Mouse (Mus musculus) urinary bladder, postnatal 4 days (tissue): ENCODE data around the gene Csnk1g1.

Experiments
- DNase-seq, 2 experiments: peaks; one replicate each; pipeline ENCODE4 v3.0.0; 2021 to 2022; ENCODE audit warnings: low spot score in 2 of 2

Csnk1g1 gene

DNA sequence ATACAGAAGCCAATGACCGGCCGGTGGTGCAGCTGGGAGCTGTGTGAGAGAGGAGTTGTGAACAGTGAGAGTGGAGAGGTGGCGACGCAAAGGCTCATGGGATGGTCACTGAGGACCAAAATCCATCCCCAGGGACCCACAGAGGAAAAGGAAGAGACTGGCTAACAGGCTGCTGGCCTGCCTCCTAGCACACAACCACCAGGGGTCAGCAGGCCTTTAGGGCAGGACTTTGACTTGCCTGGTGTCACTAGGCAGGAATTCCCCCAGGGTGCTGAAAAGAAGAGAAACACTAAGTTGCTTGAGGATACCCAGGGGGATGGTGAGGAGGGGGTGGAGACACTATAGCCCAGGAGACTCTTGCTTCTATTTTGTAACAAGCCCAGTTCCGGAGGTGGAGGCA lies 158.8 kb downstream of the Csnk1g1 start:
- no peak for DNase-seq

DNA sequence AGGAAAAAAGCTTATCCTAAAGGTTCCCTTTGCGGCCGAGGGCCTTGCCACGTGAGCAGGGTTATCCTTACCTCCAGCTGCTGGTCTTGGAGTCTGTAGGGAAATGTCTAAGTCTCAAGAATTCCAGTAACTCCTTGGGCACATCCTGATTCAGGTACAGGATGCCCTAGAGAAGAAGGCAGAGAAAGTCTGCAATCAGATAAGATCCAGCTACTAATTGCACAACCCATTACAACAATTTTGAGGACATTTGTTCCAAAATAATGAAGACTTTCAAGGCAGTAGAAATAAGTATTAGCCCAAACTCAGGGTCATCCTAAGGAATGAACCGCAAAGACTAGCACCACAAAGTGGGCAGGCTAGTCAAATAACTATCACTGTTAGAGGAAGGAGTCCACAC lies 159.3 kb downstream of the Csnk1g1 start:
- DNase-seq: no peak

GRCm38 (mm10) chr9:66068971-66069391 lies 160.3 kb downstream of the Csnk1g1 start:
- no peak for DNase-seq

- peak; percentile 72 to 80 for DNase-seq
These were observed 160.9 kb downstream of the Csnk1g1 start, which contains the start of gene Snx22 for GRCm38 (mm10) chr9:66069583-66069982. Gene Snx22 (minus strand): TSS chr9:66069719.

- DNase-seq: no peak
These were observed 161.4 kb downstream of the Csnk1g1 start for GRCm38 (mm10) chr9:66070151-66070550.

DNA sequence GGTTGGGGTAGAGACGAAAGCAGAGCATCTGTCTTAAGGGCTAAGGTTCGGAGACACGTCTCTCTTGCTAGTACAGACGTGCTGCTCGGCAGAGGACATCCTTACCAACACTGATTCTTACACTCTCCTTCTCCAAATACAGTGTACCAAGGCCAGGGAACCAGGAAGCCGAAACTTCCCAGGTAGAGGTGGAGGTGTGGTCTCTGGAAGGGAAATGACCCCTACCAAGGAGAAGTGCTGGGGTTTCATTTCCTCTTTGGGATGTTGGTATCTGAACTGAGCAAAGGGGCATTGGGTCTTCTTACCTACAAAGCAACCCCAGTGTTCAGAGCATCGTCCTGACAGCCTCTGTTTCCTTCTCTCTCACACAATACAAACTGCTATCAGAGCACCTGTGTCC lies 164.0 kb downstream of the Csnk1g1 start:
- DNase-seq: no peak

- DNase-seq: no peak
These were observed 169.3 kb downstream of the Csnk1g1 start for GRCm38 (mm10) chr9:66078072-66078471.

- DNase-seq: no peak
These were observed 169.8 kb downstream of the Csnk1g1 start for GRCm38 (mm10) chr9:66078493-66078892.

DNA sequence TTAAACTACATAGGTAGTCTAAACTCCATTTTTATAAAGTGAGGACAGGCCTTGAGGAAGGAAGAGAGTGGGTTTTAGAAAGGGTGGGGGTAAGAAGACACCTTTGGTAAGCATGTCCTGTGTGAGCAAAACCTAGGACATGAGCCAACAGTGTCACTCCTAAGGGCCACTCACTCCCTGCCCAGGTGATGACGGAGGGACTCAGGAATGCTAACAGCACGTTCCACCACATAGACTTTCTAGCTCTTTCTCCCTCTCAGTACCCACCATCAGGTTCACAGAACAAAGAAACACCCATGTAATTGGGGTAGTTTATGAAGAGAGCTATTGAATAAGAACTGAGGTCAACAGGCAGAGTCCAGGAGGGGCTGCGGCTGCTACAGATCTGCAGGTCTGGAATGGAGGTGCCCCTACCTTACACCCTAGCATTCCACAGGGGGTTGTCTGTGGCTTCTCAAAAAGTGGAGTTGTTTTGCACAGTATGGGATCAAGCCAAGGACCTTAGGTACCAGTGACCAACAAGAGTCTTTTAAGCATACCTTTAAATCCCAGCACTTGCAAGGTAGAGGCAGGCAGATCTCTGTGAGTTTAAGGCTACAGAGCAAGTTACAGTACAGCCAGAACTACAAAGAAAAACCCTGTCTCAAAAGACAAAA lies 172.2 kb downstream of the Csnk1g1 start:
- no peak for DNase-seq

GRCm38 (mm10) chr9:66081999-66082398 lies 173.3 kb downstream of the Csnk1g1 start:
- DNase-seq: no peak

DNA sequence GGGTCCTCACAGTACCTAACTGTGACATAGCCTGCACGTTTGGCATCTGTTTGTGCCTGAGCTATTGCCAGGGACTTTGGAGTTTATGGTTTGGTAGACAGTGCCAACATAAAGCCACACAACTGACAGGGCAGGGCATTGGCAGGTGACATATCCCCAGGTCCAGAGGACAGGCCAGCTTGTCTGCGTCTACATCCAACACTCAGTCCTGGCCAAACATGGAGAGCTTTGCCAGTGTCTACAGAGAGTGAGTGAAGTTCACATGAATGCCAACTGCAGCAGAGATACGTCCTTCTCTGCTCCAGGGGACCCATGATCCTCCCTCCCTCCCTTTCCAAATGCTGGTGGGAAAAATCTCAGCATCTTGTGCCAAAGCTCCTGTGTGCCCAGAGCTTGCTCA lies 175.4 kb downstream of the Csnk1g1 start:
- no peak for DNase-seq

DNA sequence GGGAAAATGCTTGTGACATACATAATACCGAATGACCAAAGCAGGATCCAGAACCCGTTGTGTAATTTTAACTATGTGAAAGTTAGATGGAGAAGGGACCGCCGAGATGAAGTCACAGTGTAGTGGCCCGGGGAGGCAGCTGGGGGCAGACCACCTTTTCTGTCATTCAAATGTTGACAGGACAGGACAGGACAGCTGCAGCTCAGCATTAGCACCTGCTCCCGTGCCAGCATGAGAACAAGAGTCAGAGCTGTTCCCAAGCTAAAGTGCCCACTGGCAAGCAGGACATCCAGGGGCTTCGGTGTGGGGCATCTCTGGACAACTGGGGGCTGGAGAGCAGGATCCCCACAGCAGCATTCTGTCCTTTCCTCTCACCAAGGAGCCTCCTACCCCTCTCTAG lies 178.3 kb downstream of the Csnk1g1 start:
- DNase-seq: no peak

DNA sequence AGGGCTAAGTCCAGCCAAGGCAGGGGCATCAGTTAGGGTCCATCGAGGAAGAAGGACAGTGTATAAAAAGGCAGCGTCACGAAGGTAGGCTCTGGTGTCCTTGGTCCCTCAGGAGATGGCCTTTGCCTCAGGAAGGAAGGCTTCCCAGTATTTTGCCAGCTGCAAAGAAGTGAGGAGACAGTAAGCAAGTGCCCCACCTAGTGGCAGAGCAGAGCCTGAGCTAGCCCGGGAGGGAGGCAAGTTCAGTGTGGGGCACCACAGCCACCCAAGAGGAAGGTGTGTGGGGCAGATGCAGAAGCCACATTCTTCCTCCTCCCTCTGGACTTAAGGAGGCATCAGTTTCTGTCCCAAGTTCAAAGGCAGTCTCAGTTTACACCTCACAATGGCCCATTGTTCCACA lies 179.7 kb downstream of the Csnk1g1 start:
- no peak for DNase-seq

GRCm38 (mm10) chr9:66090593-66091244 lies 182.0 kb downstream of the Csnk1g1 start:
- DNase-seq: no peak

DNA sequence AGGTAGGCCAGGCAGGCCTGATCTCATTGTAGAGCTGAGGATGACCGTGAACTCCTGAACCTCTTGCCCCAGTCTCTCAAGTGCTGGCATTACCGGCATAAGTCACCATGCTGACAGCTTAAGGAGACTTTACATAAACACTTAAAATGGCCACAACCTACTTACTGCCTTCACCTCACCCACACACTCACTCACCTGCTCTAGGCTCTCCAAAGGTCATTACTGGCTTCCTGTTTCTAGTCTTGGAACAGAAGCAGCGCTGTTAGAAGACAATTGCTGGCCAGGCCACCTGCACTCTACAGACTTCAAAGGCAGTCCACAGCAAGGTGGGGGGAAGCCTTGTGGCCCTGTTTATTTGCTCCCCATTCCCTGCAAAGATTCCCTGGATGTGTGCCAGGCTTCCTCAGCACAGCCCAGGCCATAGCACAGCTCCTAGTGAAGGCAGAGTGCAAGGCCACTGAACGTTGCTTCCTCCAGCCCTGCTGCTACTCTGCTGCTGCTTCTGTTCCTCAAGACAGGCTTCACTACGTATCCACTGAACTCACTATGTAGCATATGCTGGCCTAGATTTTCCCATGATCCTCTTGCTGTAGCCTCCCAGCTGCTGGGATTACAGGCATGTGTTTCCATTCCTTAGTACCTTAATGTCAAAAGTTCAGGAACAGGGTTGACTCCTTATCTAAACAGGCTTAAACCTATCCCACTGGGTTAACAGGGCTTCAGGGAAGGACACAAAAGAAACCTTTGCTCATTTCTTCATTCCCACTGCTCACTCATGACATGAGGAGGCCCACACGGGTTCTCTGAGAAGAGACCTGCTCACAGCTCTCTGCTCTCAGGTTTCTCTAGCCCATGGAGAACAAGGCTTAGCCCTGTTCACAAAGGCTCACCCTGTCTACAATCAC lies 182.9 kb downstream of the Csnk1g1 start:
- no peak for DNase-seq

- DNase-seq: no peak
These were observed 183.9 kb downstream of the Csnk1g1 start for GRCm38 (mm10) chr9:66092664-66093063.
